Mouse (Mus musculus): Measurements from ENCODE around the gene Chst3. TPM values are rescaled to one million over a fixed set of nuclear protein-coding genes. Genes with fewer than 3 reads are reported as not detected.

Chst3 gene
- polyA plus RNA-seq (2012; fragmentation: generic; extraction: Trizol), result 1.7 TPM
- long read RNA-seq, experiment 1, partial matches to known transcripts, result 0 of 1 reads
- long read RNA-seq, experiment 1, other reads (novel, unspliced or antisense), result 1 of 1 reads
- long read RNA-seq, experiment 2, full-length matches to known transcripts, result 2 of 6 reads
- long read RNA-seq, experiment 2, partial matches to known transcripts, result 0 of 6 reads
- long read RNA-seq, experiment 2, other reads (novel, unspliced or antisense), result 4 of 6 reads

DNA sequence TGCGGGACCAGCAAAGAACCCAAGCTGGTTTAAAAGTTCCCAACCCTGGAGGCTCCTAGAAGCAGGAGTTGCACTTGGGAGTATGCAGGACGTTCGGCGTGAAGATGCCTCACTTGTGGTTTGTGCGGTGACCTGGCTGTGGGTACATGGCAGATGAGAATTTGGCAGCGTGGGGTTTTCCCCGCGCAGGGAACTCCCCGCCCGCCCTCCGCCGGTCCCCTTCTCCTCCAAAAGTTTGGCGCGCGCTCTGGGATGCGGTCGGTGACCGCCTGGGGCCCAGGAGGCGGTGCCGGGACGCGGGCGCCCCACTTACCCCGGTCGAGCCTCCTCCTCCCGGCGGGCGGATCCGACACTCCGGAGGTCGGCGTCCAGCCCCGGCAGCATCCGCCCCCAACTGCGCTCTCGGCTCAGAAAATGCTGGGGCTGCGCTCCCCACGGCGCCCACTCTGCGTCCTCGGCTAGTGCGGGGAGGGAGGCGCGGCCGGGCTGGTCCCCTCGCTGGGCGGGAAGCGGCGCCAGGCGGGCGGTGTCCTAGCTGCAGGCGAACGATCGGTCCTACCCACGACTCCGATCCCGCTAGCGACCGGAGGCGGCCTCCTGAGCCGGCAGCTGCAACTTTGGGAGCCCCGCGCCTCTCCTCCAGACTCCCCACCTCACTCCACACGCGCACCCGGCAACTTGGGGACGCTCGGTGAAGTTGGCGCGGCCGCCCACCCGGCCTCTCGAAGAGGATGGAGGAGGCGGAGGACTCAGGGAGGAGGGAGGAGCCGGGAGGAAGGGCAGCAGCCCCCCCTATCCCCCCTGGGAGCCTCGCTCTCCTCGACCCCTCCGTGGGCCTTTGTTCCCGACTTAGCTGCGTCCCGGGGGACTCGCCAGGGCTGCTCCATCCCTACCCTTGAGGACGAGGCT is at the start of gene Chst3:
Chst3 (minus strand) TSS at position 670 of the 909 bp plus-strand sequence.
- Histone ChIP-seq H3K36me3 (ENCODE audit: control insufficient read depth, insufficient read depth) (no peaks in the 10 kb centered on the region), H3K27me3 (ENCODE audit: control insufficient read depth, insufficient read depth, insufficient read length) (no peaks in the 10 kb centered on the region), H3K79me2 (ENCODE audit: control insufficient read depth, insufficient read depth) (no peaks in the 10 kb centered on the region), H3K4me3 (ENCODE audit: insufficient read depth, poor library complexity, severe bottlenecking) (peak within 1 kb of the TSS; percentile 40), H3ac (ENCODE audit: control insufficient read depth, insufficient read length, low read depth) (peak within 1 kb of the TSS; percentile 58), H3K79me3 (ENCODE audit: low read depth) (no peaks in the 10 kb centered on the region)
- TF ChIP-seq USF1 (IDR thresholded peaks at IDR 0.05; ENCODE audit: low read depth) (no peak), MYOD1 (IDR thresholded peaks at IDR 0.05; ENCODE audit: control insufficient read depth, insufficient read length, low read depth) (no peak), CEBPB (IDR thresholded peaks at IDR 0.05; ENCODE audit: low read depth) (no peak), MAX (IDR thresholded peaks at IDR 0.05) (no peak), FOSL1 (IDR thresholded peaks at IDR 0.05; ENCODE audit: insufficient read depth, low read length, poor library complexity, severe bottlenecking) (no peak), CTCF (IDR thresholded peaks at IDR 0.05; ENCODE audit: control insufficient read depth, insufficient read depth, insufficient read length) (no peak), MYOG (IDR thresholded peaks at IDR 0.05; ENCODE audit: control insufficient read depth, extremely low read depth, insufficient read length) (no peak)

- Histone ChIP-seq H3K4me3 (ENCODE audit: insufficient read depth, poor library complexity, severe bottlenecking) (no peak overlapping the region), H3ac (ENCODE audit: control insufficient read depth, insufficient read length, low read depth) (no peak overlapping the region), H3K79me2 (ENCODE audit: control insufficient read depth, insufficient read depth) (no peaks in the 10 kb centered on the region), H3K79me3 (ENCODE audit: low read depth) (no peaks in the 10 kb centered on the region), H3K27me3 (ENCODE audit: control insufficient read depth, insufficient read depth, insufficient read length) (no peaks in the 10 kb centered on the region), H3K36me3 (ENCODE audit: control insufficient read depth, insufficient read depth) (no peaks in the 10 kb centered on the region)
- TF ChIP-seq CEBPB (IDR thresholded peaks at IDR 0.05; ENCODE audit: low read depth) (no peak), MAX (IDR thresholded peaks at IDR 0.05) (no peak), MYOD1 (IDR thresholded peaks at IDR 0.05; ENCODE audit: control insufficient read depth, insufficient read length, low read depth) (no peak), MYOG (IDR thresholded peaks at IDR 0.05; ENCODE audit: control insufficient read depth, extremely low read depth, insufficient read length) (no peak), FOSL1 (IDR thresholded peaks at IDR 0.05; ENCODE audit: insufficient read depth, low read length, poor library complexity, severe bottlenecking) (no peak), CTCF (IDR thresholded peaks at IDR 0.05; ENCODE audit: control insufficient read depth, insufficient read depth, insufficient read length) (no peak), USF1 (IDR thresholded peaks at IDR 0.05; ENCODE audit: low read depth) (no peak)
Measured at GRCm38 (mm10) chr10:60268738-60269137, 49.7 kb upstream of the Chst3 start.

DNA sequence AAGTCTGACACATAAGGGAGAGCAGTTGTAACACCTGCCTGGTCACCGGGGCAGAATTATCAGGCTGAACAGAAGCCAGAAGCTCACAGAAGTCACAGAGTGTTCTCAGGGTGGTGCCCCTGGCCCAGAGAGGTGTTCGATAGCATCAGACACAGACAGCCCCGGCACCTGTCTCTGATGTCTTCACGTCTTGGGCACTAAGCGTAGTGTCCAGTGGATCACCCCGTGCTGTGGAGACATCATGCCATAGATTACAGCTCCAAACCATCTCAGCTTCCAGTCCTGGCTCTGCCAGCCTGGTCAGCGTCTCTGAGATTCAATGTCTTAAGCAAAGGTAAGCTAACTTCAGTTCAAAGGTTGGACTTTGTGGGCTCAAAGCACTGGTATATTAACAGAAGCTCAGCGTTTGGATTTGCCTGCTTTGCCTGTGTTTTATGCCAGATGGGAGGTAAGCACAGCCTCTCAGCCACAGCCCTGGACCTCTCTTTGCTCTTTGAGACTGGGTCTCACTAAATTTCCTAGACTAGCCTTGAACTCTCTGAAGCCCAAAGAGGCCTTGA is 47.9 kb upstream of the Chst3 start:
- H3K27me3 ChIP-seq (ENCODE audit: control insufficient read depth, insufficient read depth, insufficient read length), result no peaks in the 10 kb centered on the region
- no peak overlapping the region for H3K4me3 ChIP-seq (ENCODE audit: insufficient read depth, poor library complexity, severe bottlenecking)
- no peak overlapping the region for H3ac ChIP-seq (ENCODE audit: control insufficient read depth, insufficient read length, low read depth)
- no peaks in the 10 kb centered on the region for H3K79me3 ChIP-seq (ENCODE audit: low read depth)
- no peaks in the 10 kb centered on the region for H3K79me2 ChIP-seq (ENCODE audit: control insufficient read depth, insufficient read depth)
- H3K36me3 ChIP-seq (ENCODE audit: control insufficient read depth, insufficient read depth), result no peaks in the 10 kb centered on the region
- TF ChIP-seq MYOG (IDR thresholded peaks at IDR 0.05; ENCODE audit: control insufficient read depth, extremely low read depth, insufficient read length), result no peak
- no peak for TF ChIP-seq MYOD1 (IDR thresholded peaks at IDR 0.05; ENCODE audit: control insufficient read depth, insufficient read length, low read depth)

- Histone ChIP-seq H3K36me3 (ENCODE audit: control insufficient read depth, insufficient read depth) (no peaks in the 10 kb centered on the region), H3ac (ENCODE audit: control insufficient read depth, insufficient read length, low read depth) (no peak overlapping the region), H3K4me3 (ENCODE audit: insufficient read depth, poor library complexity, severe bottlenecking) (no peak overlapping the region), H3K27me3 (ENCODE audit: control insufficient read depth, insufficient read depth, insufficient read length) (no peaks in the 10 kb centered on the region), H3K79me2 (ENCODE audit: control insufficient read depth, insufficient read depth) (no peaks in the 10 kb centered on the region), H3K79me3 (ENCODE audit: low read depth) (no peaks in the 10 kb centered on the region)
- TF ChIP-seq MAX (IDR thresholded peaks at IDR 0.05) (no peak), CEBPB (IDR thresholded peaks at IDR 0.05; ENCODE audit: low read depth) (no peak), CTCF (IDR thresholded peaks at IDR 0.05; ENCODE audit: control insufficient read depth, insufficient read depth, insufficient read length) (no peak), MYOD1 (IDR thresholded peaks at IDR 0.05; ENCODE audit: control insufficient read depth, insufficient read length, low read depth) (no peak), USF1 (IDR thresholded peaks at IDR 0.05; ENCODE audit: low read depth) (no peak), FOSL1 (IDR thresholded peaks at IDR 0.05; ENCODE audit: insufficient read depth, low read length, poor library complexity, severe bottlenecking) (no peak), MYOG (IDR thresholded peaks at IDR 0.05; ENCODE audit: control insufficient read depth, extremely low read depth, insufficient read length) (no peak)
Measured at GRCm38 (mm10) chr10:60265252-60265651, 46.2 kb upstream of the Chst3 start.

DNA sequence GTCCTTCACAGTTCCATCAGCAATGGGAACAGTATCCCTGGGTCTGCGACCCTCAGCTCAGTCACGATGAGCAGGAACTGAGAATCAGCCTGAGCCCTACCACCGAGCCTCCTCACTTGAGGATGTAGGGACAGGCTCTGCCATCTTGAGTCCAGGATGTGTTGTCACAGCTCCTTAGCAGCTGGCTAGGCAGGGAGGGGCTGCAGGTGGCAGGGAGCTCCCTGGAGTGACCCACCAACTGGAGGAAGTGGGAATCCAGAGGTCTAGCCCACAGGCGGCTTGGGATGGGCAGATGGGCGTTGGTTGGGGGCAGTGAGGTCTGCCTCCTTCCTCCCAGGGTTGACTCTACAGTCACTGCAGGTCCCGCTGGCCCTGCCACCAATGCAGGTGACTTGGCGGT is 44.3 kb upstream of the Chst3 start:
- Histone ChIP-seq H3K36me3 (ENCODE audit: control insufficient read depth, insufficient read depth) (no peaks in the 10 kb centered on the region), H3K4me3 (ENCODE audit: insufficient read depth, poor library complexity, severe bottlenecking) (no peak overlapping the region), H3K27me3 (ENCODE audit: control insufficient read depth, insufficient read depth, insufficient read length) (no peaks in the 10 kb centered on the region), H3ac (ENCODE audit: control insufficient read depth, insufficient read length, low read depth) (no peak overlapping the region), H3K79me2 (ENCODE audit: control insufficient read depth, insufficient read depth) (no peaks in the 10 kb centered on the region), H3K79me3 (ENCODE audit: low read depth) (no peaks in the 10 kb centered on the region)
- TF ChIP-seq USF1 (IDR thresholded peaks at IDR 0.05; ENCODE audit: low read depth), result no peak
- TF ChIP-seq MAX (IDR thresholded peaks at IDR 0.05), result no peak
- no peak for TF ChIP-seq CTCF (IDR thresholded peaks at IDR 0.05; ENCODE audit: control insufficient read depth, insufficient read depth, insufficient read length)
- no peak for TF ChIP-seq CEBPB (IDR thresholded peaks at IDR 0.05; ENCODE audit: low read depth)
- no peak for TF ChIP-seq MYOD1 (IDR thresholded peaks at IDR 0.05; ENCODE audit: control insufficient read depth, insufficient read length, low read depth)
- TF ChIP-seq MYOG (IDR thresholded peaks at IDR 0.05; ENCODE audit: control insufficient read depth, extremely low read depth, insufficient read length), result no peak
- TF ChIP-seq FOSL1 (IDR thresholded peaks at IDR 0.05; ENCODE audit: insufficient read depth, low read length, poor library complexity, severe bottlenecking), result no peak

Data from C2C12 (cell line).